Mouse (Mus musculus): Measurements from ENCODE around the gene Mmp7.

Mmp7 gene

DNA sequence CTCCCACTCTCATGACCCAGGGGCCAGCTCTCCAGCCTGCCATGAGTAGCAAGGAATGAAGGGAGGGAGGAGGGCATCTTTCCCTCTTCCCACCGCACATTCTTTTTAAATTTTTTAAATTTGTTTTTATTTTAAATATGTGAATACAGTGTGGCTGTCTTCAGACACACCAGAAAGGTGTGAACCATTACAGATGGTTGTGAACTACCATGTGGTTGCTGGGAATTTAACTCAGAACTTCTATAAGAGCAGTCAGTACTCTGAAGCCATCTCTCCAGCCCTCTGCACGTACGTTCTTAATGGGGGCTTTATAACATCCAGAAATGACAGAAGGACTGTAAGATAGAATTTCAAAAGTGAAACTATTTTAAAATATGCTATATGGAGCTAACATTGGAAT is 57.0 kb downstream of the Mmp7 start:
- DNase-seq, result no peak
